Mouse (Mus musculus): ENCODE measurements around the gene Nek6.

DNA sequence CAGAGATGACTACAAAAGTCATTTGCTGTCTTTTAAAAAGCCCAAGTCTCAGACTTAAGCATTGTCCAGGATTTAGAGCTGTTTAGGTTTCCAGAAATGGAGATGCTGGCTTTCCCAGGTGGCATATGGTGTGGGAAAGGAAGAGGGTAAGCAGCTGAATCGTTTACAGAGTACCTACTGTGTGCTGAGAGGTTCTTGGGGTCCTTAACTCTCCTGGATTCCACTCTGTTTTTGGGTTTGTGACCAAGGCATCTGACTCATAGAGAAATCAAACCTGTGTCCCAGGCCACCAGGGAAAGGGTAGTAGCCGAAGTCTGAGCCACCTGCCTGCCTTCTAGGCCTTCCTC lies 1.7 kb downstream of the Nek6 start:
- no peak for TF ChIP-seq CTCF (IDR thresholded peaks at IDR 0.05; ENCODE audit: low read depth)
- TF ChIP-seq EP300 (IDR thresholded peaks at IDR 0.05; ENCODE audit: low read depth) = no peak

All from liver, embryonic 14.5 days (tissue).